Mouse (Mus musculus): ENCODE measurements around the gene 0610040J01Rik. TPM values are rescaled to one million over a fixed set of nuclear protein-coding genes. Genes with fewer than 3 reads are reported as not detected.

0610040J01Rik gene
- polyA plus RNA-seq, 1 experiment from 2014 or later = 5.7 TPM

- Histone ChIP-seq H3K4me3 (replicated peaks) (no peak overlapping the region), H3K4me2 (replicated peaks) (no peak overlapping the region), H3K27me3 (no peaks in the 10 kb centered on the region), H3K9ac (no peak overlapping the region), H3K36me3 (no peaks in the 10 kb centered on the region), H3K27ac (replicated peaks) (no peak overlapping the region), H3K4me1 (no peaks in the 10 kb centered on the region), H3K9me3 (replicated peaks) (no peaks in the 10 kb centered on the region)
- WGBS = 68% methylated on average over 4 of the region's 4 CpGs
- no peak for ATAC-seq (ENCODE audit: insufficient number of reproducible peaks, low FRiP score, low TSS enrichment, low read depth)
These were observed 6.8 kb downstream of the 0610040J01Rik start for GRCm38 (mm10) chr5:63818975-63819374.

- Histone ChIP-seq H3K9me3 (replicated peaks) (no peaks in the 10 kb centered on the region), H3K4me1 (no peaks in the 10 kb centered on the region), H3K4me2 (replicated peaks) (no peak overlapping the region), H3K27me3 (no peaks in the 10 kb centered on the region), H3K36me3 (no peaks in the 10 kb centered on the region), H3K4me3 (replicated peaks) (no peak overlapping the region), H3K27ac (replicated peaks) (no peak overlapping the region), H3K9ac (no peak overlapping the region)
- 78% methylated on average over 6 of the region's 6 CpGs for WGBS
- ATAC-seq (ENCODE audit: insufficient number of reproducible peaks, low FRiP score, low TSS enrichment, low read depth) = no peak
These were observed 7.4 kb downstream of the 0610040J01Rik start for GRCm38 (mm10) chr5:63819519-63819918.

- no peak for ATAC-seq (ENCODE audit: insufficient number of reproducible peaks, low FRiP score, low TSS enrichment, low read depth)
- Histone ChIP-seq H3K4me2 (replicated peaks) (no peak overlapping the region), H3K4me1 (no peaks in the 10 kb centered on the region), H3K9me3 (replicated peaks) (no peaks in the 10 kb centered on the region), H3K4me3 (replicated peaks) (no peak overlapping the region), H3K27ac (replicated peaks) (no peak overlapping the region), H3K36me3 (no peaks in the 10 kb centered on the region), H3K27me3 (no peaks in the 10 kb centered on the region), H3K9ac (no peak overlapping the region)
- 85% methylated on average over 5 of the region's 5 CpGs for WGBS
These were observed 9.0 kb downstream of the 0610040J01Rik start for GRCm38 (mm10) chr5:63821176-63821575.

GRCm38 (mm10) chr5:63821860-63822259 is 9.7 kb downstream of the 0610040J01Rik start:
- Histone ChIP-seq H3K4me1 (no peaks in the 10 kb centered on the region), H3K4me3 (replicated peaks) (no peak overlapping the region), H3K4me2 (replicated peaks) (no peak overlapping the region), H3K27ac (replicated peaks) (no peak overlapping the region), H3K9me3 (replicated peaks) (no peaks in the 10 kb centered on the region), H3K9ac (no peak overlapping the region), H3K27me3 (no peaks in the 10 kb centered on the region), H3K36me3 (no peaks in the 10 kb centered on the region)
- ATAC-seq (ENCODE audit: insufficient number of reproducible peaks, low FRiP score, low TSS enrichment, low read depth) = no peak
- WGBS = 77% methylated on average over 8 of the region's 8 CpGs

GRCm38 (mm10) chr5:63823362-63824332 is 11.5 kb downstream of the 0610040J01Rik start:
- 53% methylated on average over 10 of the region's 10 CpGs for WGBS
- Histone ChIP-seq H3K4me2 (replicated peaks) (no peak overlapping the region), H3K4me1 (no peaks in the 10 kb centered on the region), H3K9ac (no peak overlapping the region), H3K36me3 (no peaks in the 10 kb centered on the region), H3K27me3 (no peaks in the 10 kb centered on the region), H3K4me3 (replicated peaks) (no peak overlapping the region), H3K9me3 (replicated peaks) (no peaks in the 10 kb centered on the region), H3K27ac (replicated peaks) (no peak overlapping the region)
- no peak for ATAC-seq (ENCODE audit: insufficient number of reproducible peaks, low FRiP score, low TSS enrichment, low read depth)

- H3K4me1 ChIP-seq = no peaks in the 10 kb centered on the region
- H3K36me3 ChIP-seq = no peaks in the 10 kb centered on the region
- no peaks in the 10 kb centered on the region for H3K9me3 ChIP-seq (replicated peaks)
- H3K4me3 ChIP-seq (replicated peaks) = no peak overlapping the region
- no peak overlapping the region for H3K27ac ChIP-seq (replicated peaks)
- H3K27me3 ChIP-seq = no peaks in the 10 kb centered on the region
- ATAC-seq (ENCODE audit: insufficient number of reproducible peaks, low FRiP score, low TSS enrichment, low read depth) = no peak
- no peak overlapping the region for H3K4me2 ChIP-seq (replicated peaks)
- WGBS = 79% methylated on average over 8 of the region's 8 CpGs
- H3K9ac ChIP-seq = no peak overlapping the region
These were observed 12.6 kb downstream of the 0610040J01Rik start for GRCm38 (mm10) chr5:63824599-63825350.

- Histone ChIP-seq H3K36me3 (no peaks in the 10 kb centered on the region), H3K4me1 (no peaks in the 10 kb centered on the region), H3K9me3 (replicated peaks) (no peaks in the 10 kb centered on the region), H3K4me2 (replicated peaks) (no peak overlapping the region), H3K27ac (replicated peaks) (no peak overlapping the region), H3K4me3 (replicated peaks) (no peak overlapping the region), H3K9ac (no peak overlapping the region), H3K27me3 (no peaks in the 10 kb centered on the region)
- 64% methylated on average over 5 of the region's 5 CpGs for WGBS
- ATAC-seq (ENCODE audit: insufficient number of reproducible peaks, low FRiP score, low TSS enrichment, low read depth) = no peak
These were observed 13.7 kb downstream of the 0610040J01Rik start for GRCm38 (mm10) chr5:63825881-63826280.

- no peak overlapping the region for H3K27ac ChIP-seq (replicated peaks)
- WGBS = 52% methylated on average over 6 of the region's 6 CpGs
These were observed 14.8 kb downstream of the 0610040J01Rik start for GRCm38 (mm10) chr5:63827006-63827405.

GRCm38 (mm10) chr5:63827415-63828053 is 15.4 kb downstream of the 0610040J01Rik start:
- Histone ChIP-seq H3K4me2 (replicated peaks) (no peak overlapping the region), H3K27ac (replicated peaks) (no peak overlapping the region)
- ATAC-seq (ENCODE audit: insufficient number of reproducible peaks, low FRiP score, low TSS enrichment, low read depth) = 0 out of 2 replicates have a peak, but pooled peaks have one; percentile 34

More at GRCm38 (mm10) chr5:63827006-63827405, 14.8 kb downstream of the 0610040J01Rik start:
- no peak overlapping the region for H3K9ac ChIP-seq
- no peak overlapping the region for H3K4me2 ChIP-seq (replicated peaks)
- H3K36me3 ChIP-seq = no peaks in the 10 kb centered on the region
- no peak overlapping the region for H3K4me3 ChIP-seq (replicated peaks)
- ATAC-seq (ENCODE audit: insufficient number of reproducible peaks, low FRiP score, low TSS enrichment, low read depth) = no peak
- no peaks in the 10 kb centered on the region for H3K27me3 ChIP-seq
- H3K4me1 ChIP-seq = no peaks in the 10 kb centered on the region
- H3K9me3 ChIP-seq (replicated peaks) = no peaks in the 10 kb centered on the region

GRCm38 (mm10) chr5:63828380-63829185 is 16.4 kb downstream of the 0610040J01Rik start:
- Histone ChIP-seq H3K27ac (replicated peaks) (no peak overlapping the region), H3K4me2 (replicated peaks) (no peak overlapping the region), H3K9ac (no peak overlapping the region), H3K27me3 (no peaks in the 10 kb centered on the region), H3K9me3 (replicated peaks) (no peaks in the 10 kb centered on the region), H3K36me3 (no peaks in the 10 kb centered on the region), H3K4me3 (replicated peaks) (no peak overlapping the region), H3K4me1 (no peaks in the 10 kb centered on the region)
- ATAC-seq (ENCODE audit: insufficient number of reproducible peaks, low FRiP score, low TSS enrichment, low read depth) = no peak
- 74% methylated on average over 10 of the region's 10 CpGs for WGBS

More at GRCm38 (mm10) chr5:63827415-63828053, 15.4 kb downstream of the 0610040J01Rik start:
- Histone ChIP-seq H3K27me3 (no peaks in the 10 kb centered on the region), H3K4me3 (replicated peaks) (no peak overlapping the region), H3K9me3 (replicated peaks) (no peaks in the 10 kb centered on the region), H3K36me3 (no peaks in the 10 kb centered on the region), H3K4me1 (no peaks in the 10 kb centered on the region), H3K9ac (no peak overlapping the region)
- WGBS = 43% methylated on average over 5 of the region's 5 CpGs

Data from embryonic facial prominence, embryonic 15.5 days (tissue).